Mouse (Mus musculus) cerebellum, adult 8-10 months (tissue): ENCODE results near the gene B4galt4.

Experiments
- DNase-seq: peaks from one replicate; pipeline ENCODE4 v3.0.0; 2022

B4galt4 gene

DNA sequence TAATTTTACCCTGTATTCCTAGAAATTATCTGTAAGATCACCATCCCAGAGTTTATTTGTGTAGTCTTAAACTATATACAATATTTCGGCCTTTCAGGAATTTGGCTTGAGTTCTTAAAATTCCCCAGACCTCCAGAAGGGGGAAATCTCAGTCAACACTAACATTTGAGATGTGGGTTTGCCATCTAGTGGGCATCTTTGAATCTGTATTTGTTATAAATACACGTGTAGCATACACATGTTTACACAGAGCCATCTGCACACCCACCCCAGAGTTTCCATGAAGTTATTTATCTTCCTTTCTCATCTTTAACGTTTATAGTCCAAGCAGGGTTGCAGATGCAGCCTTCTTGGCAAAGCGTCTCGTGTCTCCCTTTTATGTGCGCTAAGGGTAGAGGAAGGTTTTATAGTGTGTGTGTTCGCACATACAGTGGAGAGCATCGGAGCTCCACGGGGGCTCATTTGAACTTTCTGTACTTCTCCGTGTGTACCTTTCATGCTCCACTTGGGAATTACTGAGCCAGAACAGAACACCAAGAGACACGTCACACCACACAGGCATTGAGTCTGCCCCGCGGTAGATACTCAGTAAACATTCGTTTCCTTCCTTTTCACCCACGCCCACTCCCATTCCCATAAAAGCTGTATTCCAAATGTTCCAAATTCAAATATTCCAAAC, 12.3 kb upstream of the B4galt4 start:
- no peak for DNase-seq

GRCm38 (mm10) chr16:38730921-38731320, 11.1 kb upstream of the B4galt4 start:
- DNase-seq = no peak

- no peak for DNase-seq
Measured at GRCm38 (mm10) chr16:38741204-38741903, 710 bp upstream of the B4galt4 start.

GRCm38 (mm10) chr16:38742659-38743131, 631 bp downstream of the B4galt4 start:
- peak; percentile 39 for DNase-seq

DNA sequence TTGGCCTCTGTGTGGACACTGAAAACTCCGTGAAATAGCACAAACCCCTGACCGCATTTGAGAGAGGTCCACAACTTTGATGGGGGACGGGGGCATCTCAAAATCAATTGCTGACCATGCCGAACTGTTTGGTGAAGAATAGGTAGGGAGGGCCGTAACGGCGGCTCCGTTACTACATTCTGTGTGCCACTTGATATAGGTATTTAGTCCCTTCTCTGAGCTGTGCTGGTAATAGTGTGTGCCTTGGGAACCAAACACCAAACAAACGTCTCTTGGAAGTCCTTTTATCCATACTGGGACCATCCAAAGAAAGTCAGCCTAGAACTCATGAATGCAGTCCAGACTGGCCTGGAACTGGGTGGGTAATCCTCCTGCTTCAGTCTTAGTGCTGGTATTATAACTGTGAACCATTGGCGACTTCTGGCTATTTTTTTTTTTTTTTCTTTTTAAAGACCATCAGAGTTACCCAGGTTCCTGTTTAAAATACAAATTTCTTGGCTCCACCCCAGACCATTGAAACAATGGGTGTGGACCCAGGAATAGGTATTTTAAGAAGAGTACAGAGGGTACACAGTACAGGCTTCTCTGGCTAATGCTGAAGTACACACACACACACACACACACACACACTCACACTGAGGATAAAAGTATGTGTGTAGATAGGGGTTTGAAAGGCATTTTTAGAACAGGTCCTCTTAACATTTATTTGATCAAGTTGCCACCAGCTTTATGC, 2.0 kb downstream of the B4galt4 start:
- no peak for DNase-seq

DNA sequence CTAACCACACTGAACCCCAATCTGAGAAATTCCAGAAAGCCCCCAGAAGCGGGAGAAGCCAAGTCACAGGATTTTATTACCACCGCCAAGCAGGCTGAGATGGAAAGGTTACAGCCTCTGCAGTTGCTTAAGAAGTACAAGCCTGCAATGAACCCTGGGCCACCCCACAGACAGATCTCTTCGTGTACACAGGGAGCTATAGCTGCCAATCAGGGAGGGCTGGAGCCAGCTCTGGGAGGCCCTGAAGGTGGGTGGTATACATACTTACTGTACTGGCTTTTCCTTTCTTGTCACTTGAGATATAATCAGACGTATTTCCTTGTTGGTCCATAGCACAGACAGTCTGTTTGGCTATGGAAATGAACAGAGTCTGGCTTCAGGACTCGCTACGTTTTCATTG, 8.7 kb downstream of the B4galt4 start:
- DNase-seq = no peak

DNA sequence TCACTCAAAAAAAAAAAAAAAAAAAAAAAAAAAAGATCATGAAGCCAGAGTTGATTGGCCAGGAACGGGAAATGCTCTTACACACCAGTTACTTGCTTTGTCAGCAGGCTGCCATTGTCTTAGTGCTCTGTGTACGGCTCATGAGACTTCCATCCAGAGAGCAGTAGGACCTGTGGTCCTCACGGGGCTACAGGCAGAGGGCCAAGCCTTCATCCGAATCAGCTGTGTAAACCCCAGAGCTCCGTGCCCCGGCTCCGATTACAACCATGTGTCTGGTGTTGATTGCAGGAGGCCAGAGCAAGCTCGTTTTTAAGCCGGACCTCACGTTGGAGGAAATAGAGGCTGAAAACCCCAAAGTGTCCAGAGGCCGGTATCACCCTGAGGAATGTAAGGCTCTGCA, 11.6 kb downstream of the B4galt4 start:
- no peak for DNase-seq

GRCm38 (mm10) chr16:38755452-38756176, 13.6 kb downstream of the B4galt4 start:
- no peak for DNase-seq

DNA sequence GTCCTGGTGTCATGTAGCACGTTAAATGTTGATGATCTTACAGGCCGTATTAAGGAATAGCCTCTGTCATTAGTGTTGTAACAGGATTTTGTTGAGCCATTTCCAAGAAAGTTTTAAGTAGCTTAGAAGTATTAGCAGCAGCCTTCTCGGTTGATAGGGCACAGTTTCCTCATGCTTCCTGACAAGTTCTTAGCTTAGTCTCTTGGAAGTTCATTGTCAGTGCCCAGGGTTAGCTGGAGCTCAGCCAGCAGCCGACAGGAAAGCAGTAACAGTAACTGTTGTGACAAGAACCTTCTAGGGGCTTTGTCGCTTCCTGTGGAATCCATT, 14.1 kb downstream of the B4galt4 start:
- no peak for DNase-seq

DNA sequence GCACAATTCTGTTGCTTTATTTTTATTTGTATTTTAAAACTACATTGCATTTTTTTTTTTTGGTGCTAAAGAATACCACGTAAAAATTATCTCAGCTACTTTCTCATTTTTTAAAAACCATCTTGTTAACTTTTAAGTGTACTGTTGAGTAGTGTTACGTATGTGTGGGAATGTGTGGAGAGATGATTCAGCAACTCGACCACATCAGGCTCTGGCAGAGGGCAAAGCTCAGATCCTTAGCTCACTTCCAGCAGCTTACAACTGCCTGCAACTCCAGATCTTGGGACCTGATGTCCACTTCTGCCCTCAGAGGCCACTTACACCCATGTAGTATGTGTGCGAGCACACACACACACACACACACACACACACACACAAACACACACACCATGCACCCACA, 14.5 kb downstream of the B4galt4 start:
- DNase-seq = no peak

DNA sequence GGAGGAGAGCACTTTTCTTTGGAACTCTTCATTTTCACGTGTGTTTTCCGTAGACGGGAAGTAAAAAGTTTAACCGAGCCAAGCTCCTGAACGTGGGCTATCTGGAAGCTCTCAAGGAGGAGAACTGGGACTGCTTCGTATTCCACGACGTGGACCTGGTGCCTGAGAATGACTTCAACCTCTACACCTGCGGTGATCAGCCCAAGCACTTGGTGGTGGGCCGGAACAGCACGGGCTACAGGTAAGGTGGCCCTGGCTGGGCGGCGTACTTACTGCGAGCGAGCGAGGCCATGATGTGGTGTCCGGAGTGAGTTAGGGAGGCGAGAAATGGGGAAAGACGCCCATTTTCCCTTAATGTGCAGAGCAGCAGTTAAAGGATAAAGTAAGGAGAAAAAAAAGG, 15.6 kb downstream of the B4galt4 start:
- no peak for DNase-seq

DNA sequence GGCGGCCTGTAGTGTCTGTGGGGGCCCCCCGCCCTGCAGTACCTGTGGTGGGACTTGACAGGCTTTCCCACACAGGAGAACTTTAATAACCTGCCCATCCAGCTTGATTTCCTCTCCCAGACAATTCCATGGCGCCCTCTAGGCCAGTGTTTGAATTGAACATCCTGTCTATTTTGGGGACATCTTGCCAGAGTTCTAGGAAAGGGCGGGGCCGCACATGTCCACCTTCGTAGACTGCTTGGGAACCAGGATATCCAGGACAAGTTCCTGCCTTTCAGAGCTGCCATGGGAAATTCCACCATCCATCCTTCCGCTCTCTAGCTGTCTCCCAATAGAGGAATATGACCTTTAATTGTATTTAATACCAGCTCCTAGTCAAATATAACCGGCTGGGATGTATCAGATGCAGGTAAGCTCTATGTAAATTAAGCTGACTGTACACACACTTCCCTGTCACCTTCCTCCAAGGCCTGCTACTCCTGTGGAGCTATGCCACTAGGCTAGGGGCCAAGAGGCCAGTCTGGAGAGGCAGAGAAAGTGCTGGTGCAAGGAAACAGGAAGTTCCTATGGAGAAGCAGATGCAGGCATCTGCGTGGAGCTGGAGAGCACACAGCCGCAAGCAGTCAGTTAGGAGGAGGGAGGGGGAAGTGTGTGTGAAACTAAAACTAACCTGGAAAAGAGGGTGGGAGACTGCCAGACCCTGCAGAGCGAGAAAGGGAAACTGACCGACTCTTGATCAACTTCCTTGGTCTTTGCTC, 16.2 kb downstream of the B4galt4 start:
- DNase-seq = no peak

- no peak for DNase-seq
Measured at GRCm38 (mm10) chr16:38760239-38760638, 18.2 kb downstream of the B4galt4 start.

DNA sequence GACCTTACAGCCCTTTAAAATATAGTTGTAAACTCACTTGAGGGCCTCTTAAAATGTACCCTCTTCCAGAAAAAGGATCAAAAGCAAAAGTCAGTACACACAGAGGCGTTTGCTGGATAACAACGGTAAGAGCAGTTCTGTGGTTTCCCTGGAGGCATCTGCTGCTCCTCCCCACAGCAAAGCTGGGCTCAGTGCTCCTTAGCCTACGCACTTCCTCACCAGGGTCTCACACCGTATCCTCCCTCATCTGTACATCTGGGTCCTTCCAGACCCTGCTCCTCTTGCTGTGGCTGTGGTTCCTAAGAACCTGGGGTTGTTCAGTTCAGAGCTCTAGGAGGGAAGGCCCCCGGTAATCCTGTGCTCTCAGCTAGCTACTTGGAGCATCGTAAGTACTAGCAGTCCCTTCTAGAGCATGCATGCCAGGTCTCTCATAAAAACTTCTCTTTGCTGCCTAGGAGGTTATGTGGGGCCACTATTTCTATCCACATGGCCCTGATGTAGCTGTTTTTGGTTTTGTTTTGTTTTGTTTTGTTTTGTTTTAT, 18.8 kb downstream of the B4galt4 start:
- no peak for DNase-seq

DNA sequence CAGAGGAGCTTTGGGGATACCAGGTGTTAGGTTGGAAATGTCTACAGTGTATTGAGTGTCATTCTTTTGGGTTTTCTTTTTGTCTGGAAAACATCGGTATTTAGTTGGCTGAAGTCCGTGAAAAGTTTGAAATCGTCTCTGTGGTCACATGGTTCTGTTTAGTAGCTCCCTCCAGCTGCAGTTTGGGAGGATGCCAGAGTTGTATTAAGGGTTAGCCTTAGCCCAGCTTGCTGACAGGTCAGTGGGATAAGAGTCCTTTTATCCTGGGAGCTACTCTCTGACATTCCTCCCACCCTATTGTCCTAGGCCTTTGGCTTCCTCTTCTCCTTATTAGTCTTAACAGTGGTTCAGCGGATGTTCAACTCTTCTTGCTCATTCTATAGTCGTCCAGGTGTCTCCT, 19.9 kb downstream of the B4galt4 start:
- DNase-seq = no peak

GRCm38 (mm10) chr16:38762401-38762800, 20.3 kb downstream of the B4galt4 start:
- DNase-seq = no peak

DNA sequence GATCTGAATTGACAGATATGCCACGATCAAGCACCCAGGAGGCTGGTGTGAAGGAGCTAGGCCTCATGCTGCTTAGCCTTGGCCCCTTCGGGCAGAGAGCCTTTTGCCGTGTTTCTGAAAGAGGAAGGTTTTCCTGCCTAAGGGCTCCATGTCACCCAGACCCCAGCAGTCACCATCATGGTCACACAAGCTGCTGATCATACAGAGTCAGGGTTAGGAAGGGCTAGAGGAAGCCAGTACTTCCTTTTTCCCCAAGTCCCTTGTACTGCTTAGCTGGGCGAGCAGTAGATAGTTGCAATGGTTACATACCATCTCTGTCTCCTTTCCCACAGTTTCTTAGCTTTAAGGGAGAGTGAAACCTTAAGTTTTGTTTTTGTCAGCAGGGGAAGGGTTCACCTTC, 21.4 kb downstream of the B4galt4 start:
- DNase-seq = no peak

DNA sequence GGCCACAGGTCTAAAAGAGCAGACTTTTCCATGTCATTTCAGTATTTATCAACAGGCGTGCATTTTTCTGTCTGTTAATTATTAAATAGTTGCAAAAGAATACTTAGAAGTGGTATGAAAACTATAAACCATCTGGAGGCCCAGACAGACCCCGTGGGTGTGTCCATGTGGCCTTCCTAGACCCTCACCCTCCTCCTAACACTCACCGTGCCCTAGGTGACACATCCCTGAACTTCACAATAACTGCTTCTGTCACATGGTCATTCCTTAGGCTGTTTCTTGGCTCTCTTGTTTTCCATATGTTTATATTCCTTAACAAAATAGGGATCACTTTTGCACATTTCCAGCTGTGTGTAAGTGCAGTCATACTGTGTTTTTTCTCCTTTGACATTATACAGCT, 24.6 kb downstream of the B4galt4 start:
- DNase-seq = no peak

DNA sequence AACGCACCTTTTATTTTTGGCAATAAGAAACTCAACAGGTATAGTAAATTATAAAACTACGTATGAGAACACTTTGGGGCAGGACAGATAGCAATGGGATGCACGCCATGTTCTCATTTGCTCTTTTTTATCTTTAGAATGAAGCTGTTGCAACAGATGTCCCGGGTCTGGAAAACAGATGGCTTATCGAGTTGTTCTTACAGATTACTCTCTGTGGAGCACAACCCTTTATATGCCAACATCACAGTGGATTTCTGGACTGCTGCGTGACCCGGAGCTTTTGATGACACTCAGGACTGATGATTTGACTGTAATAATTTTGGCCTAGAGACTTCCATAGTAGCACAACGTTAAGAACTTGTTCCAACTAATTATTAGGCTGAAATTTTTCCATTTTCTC, 25.7 kb downstream of the B4galt4 start:
- DNase-seq = no peak

DNA sequence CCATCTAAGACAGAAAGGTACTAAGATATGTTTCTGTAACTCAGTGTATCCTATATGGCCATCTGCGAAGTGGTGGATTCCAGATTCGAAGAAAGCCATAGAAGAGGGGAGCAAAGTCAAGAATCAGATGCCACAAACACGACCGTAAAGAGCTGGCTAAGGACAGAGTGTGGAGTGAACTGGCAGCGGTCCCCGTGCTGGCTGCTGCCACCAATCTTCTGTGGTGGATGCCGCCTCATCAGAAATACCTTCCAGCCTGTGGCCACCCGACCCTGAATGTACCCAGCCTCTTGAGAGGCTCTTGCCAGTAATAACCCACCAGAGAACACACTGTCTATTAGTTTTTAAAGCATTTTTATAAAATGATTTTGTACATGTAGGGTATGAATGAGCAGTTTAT, 26.3 kb downstream of the B4galt4 start:
- DNase-seq = no peak

- DNase-seq = no peak
Measured at GRCm38 (mm10) chr16:38769529-38769928, 27.5 kb downstream of the B4galt4 start.

- no peak for DNase-seq
Measured at GRCm38 (mm10) chr16:38771145-38771544, 29.1 kb downstream of the B4galt4 start.
